Mouse (Mus musculus) liver, embryonic 11.5 days (tissue): Measurements from ENCODE around the gene Olfr531. TPM values are rescaled to one million over a fixed set of nuclear protein-coding genes. Genes with fewer than 3 reads are reported as not detected.

Source experiments
- ATAC-seq: fragments of 200-750 bp; cut with Nextera tagmentation; replicated peaks from 2 replicates; pipeline ENCODE4 v1.8.0; 2017; ENCODE audit warnings: moderate number of reproducible peaks, mild to moderate bottlenecking, moderate TSS enrichment, moderate library complexity; ENCODE audit not compliant: low FRiP score
- DNase-seq: peaks from one replicate; pipeline ENCODE4 v3.0.0-alpha.2; 2017; ENCODE audit warnings: low spot score
- H3K27ac ChIP-seq: fragments of 300-500 bp; sonication (generic); 2 replicates; pipeline ENCODE4 v1.5.1; 2014; ENCODE audit warnings: mild to moderate bottlenecking, low read depth, low read length, control low read depth
- H3K27me3 ChIP-seq: fragments of 300-500 bp; sonication (generic); replicated peaks from 2 replicates; pipeline ENCODE4 v1.6.1; 2014; ENCODE audit warnings: low read length, mixed read lengths; ENCODE audit not compliant: control insufficient read depth, insufficient read depth
- H3K36me3 ChIP-seq: fragments of 300-500 bp; sonication (generic); 2 replicates; pipeline ENCODE4 v1.6.1; 2014; ENCODE audit warnings: mild to moderate bottlenecking, low read length, moderate library complexity, mixed read lengths; ENCODE audit not compliant: control insufficient read depth, insufficient read depth
- H3K4me1 ChIP-seq: fragments of 300-500 bp; sonication (generic); replicated peaks from 2 replicates; pipeline ENCODE4 v1.6.1; 2014; ENCODE audit warnings: low read length, mixed read lengths; ENCODE audit not compliant: control insufficient read depth, insufficient read depth
- H3K4me2 ChIP-seq: fragments of 300-500 bp; sonication (generic); 2 replicates; pipeline ENCODE4 v1.6.1; 2014; ENCODE audit warnings: mild to moderate bottlenecking, control low read depth, moderate library complexity
- H3K4me3 ChIP-seq: fragments of 300-500 bp; sonication (generic); 2 replicates; pipeline ENCODE4 v1.5.1; 2014; ENCODE audit warnings: low read depth, low read length, control low read depth
- H3K9ac ChIP-seq: fragments of 300-500 bp; sonication (generic); 2 replicates; pipeline ENCODE4 v1.6.1; 2014; ENCODE audit warnings: low read depth, low read length, control low read depth
- H3K9me3 ChIP-seq: fragments of 300-500 bp; sonication (generic); 2 replicates; pipeline ENCODE4 v1.6.1; 2016; ENCODE audit warnings: low read length, inconsistent platforms, mixed read lengths; ENCODE audit not compliant: control insufficient read depth
- WGBS: fragments of 180-500 bp; shearing (Covaris S2); extraction: QIAGEN DNeasy Blood & Tissue Kit; methylation state at CpG from one replicate; pipeline ENCODE4 v1.1.7; 2014; 5-methylcytosine and 5-hydroxymethylcytosine counted together
- polyA plus RNA-seq: library from polyadenylated mRNA; unstranded; fragments of >200 nt; fragmentation: Nextera tagmentation; extraction: Ambion mirVana; gene quantifications from 2 replicates; pipeline ENCODE4 v1.2.1, GENCODE M21; 2014

Olfr531 gene
- polyA plus RNA-seq = not detected in 2 replicates

- no peak for ATAC-seq
- H3K27me3 ChIP-seq = no peaks in the 10 kb centered on the region
- no peaks in the 10 kb centered on the region for H3K36me3 ChIP-seq
- 70% methylated on average over 1 of the region's 1 CpGs for WGBS
- no peak within 1 kb of the TSS for H3K4me3 ChIP-seq
- no peak within 1 kb of the TSS for H3K9ac ChIP-seq
- H3K4me1 ChIP-seq = no peaks in the 10 kb centered on the region
- no peak within 1 kb of the TSS for H3K27ac ChIP-seq
- no peak within 1 kb of the TSS for H3K4me2 ChIP-seq
- DNase-seq = no peak
- no peaks in the 10 kb centered on the region for H3K9me3 ChIP-seq
Measured at GRCm38 (mm10) chr7:140402818-140403217, at the start of gene Olfr531. Olfr531 (minus strand) TSS chr7:140402918.

GRCm38 (mm10) chr7:140443141-140443540 lies 40.4 kb upstream of the Olfr531 start:
- ATAC-seq (no peak), DNase-seq (no peak)
- no peaks in the 10 kb centered on the region for H3K9me3 ChIP-seq
- no peak overlapping the region for H3K4me2 ChIP-seq
- H3K4me3 ChIP-seq = no peak overlapping the region
- no peaks in the 10 kb centered on the region for H3K27me3 ChIP-seq
- no peaks in the 10 kb centered on the region for H3K4me1 ChIP-seq
- 77% methylated on average over 1 of the region's 1 CpGs for WGBS
- no peak overlapping the region for H3K9ac ChIP-seq
- no peaks in the 10 kb centered on the region for H3K36me3 ChIP-seq
- no peak overlapping the region for H3K27ac ChIP-seq

GRCm38 (mm10) chr7:140421539-140421938 lies 18.8 kb upstream of the Olfr531 start, which contains the start of gene Olfr532:
Olfr532 (minus strand) TSS chr7:140421639.
- DNase-seq (no peak), ATAC-seq (no peak)
- Histone ChIP-seq H3K27ac (no peak within 1 kb of the TSS), H3K4me2 (no peak within 1 kb of the TSS), H3K9me3 (no peaks in the 10 kb centered on the region; the same call in 1 of the 2 replicates), H3K27me3 (no peaks in the 10 kb centered on the region), H3K36me3 (no peaks in the 10 kb centered on the region), H3K4me1 (no peaks in the 10 kb centered on the region), H3K4me3 (no peak within 1 kb of the TSS), H3K9ac (no peak within 1 kb of the TSS)
- WGBS = 89% methylated on average over 1 of the region's 1 CpGs

- DNase-seq = no peak
- H3K27ac ChIP-seq = no peak overlapping the region
- no peak overlapping the region for H3K4me2 ChIP-seq
- no peaks in the 10 kb centered on the region for H3K27me3 ChIP-seq
- H3K9me3 ChIP-seq = no peaks in the 10 kb centered on the region
- no peak for ATAC-seq
- H3K4me3 ChIP-seq = no peak overlapping the region
- 83% methylated on average over 2 of the region's 2 CpGs for WGBS
- H3K36me3 ChIP-seq = no peaks in the 10 kb centered on the region
- H3K4me1 ChIP-seq = no peaks in the 10 kb centered on the region
- H3K9ac ChIP-seq = no peak overlapping the region
Measured at GRCm38 (mm10) chr7:140376911-140377310, 25.8 kb downstream of the Olfr531 start.

GRCm38 (mm10) chr7:140376231-140376630 lies 26.5 kb downstream of the Olfr531 start, which contains the start of gene Olfr530:
Olfr530 (minus strand) TSS chr7:140376331.
- Histone ChIP-seq H3K9me3 (no peaks in the 10 kb centered on the region), H3K4me2 (no peak within 1 kb of the TSS), H3K36me3 (no peaks in the 10 kb centered on the region), H3K27ac (no peak within 1 kb of the TSS), H3K4me3 (no peak within 1 kb of the TSS), H3K27me3 (no peaks in the 10 kb centered on the region), H3K9ac (no peak within 1 kb of the TSS), H3K4me1 (no peaks in the 10 kb centered on the region)
- WGBS = 52% methylated on average over 1 of the region's 1 CpGs
- ATAC-seq (no peak), DNase-seq (no peak)

- Histone ChIP-seq H3K27ac (no peak overlapping the region), H3K9ac (no peak overlapping the region), H3K27me3 (no peaks in the 10 kb centered on the region), H3K4me1 (no peaks in the 10 kb centered on the region), H3K4me2 (no peak overlapping the region), H3K9me3 (no peaks in the 10 kb centered on the region), H3K4me3 (no peak overlapping the region), H3K36me3 (no peaks in the 10 kb centered on the region)
- 59% methylated on average over 4 of the region's 4 CpGs for WGBS
- DNase-seq (no peak), ATAC-seq (no peak)
Measured at GRCm38 (mm10) chr7:140374300-140374699, 28.4 kb downstream of the Olfr531 start.

GRCm38 (mm10) chr7:140361571-140361970 lies 41.1 kb downstream of the Olfr531 start, which contains the start of gene Olfr60:
Olfr60 (minus strand) TSS chr7:140361671.
- no peaks in the 10 kb centered on the region for H3K36me3 ChIP-seq
- H3K4me1 ChIP-seq = no peaks in the 10 kb centered on the region
- DNase-seq (no peak), ATAC-seq (no peak)
- no peak within 1 kb of the TSS for H3K9ac ChIP-seq
- no peak within 1 kb of the TSS for H3K4me2 ChIP-seq
- no peaks in the 10 kb centered on the region for H3K27me3 ChIP-seq
- no peaks in the 10 kb centered on the region for H3K9me3 ChIP-seq
- H3K4me3 ChIP-seq = no peak within 1 kb of the TSS
- 56% methylated on average over 3 of the region's 3 CpGs for WGBS
- H3K27ac ChIP-seq = no peak within 1 kb of the TSS

Other genes starting within 250 kb of the Olfr531 start
- not detected in 2 replicates for gene Sprn, start 248.0 kb downstream of the Olfr531 start, polyA plus RNA-seq
- not detected in 2 replicates for gene Olfr522, start 238.2 kb downstream of the Olfr531 start, polyA plus RNA-seq
- gene Olfr523, start 229.7 kb downstream of the Olfr531 start, polyA plus RNA-seq = not detected in 2 replicates
- not detected in 2 replicates for gene Olfr524, start 197.0 kb downstream of the Olfr531 start, polyA plus RNA-seq
- 0.09 TPM in 1 of 2 replicates, not detected in the other for gene Cd163l1, start 184.7 kb downstream of the Olfr531 start, polyA plus RNA-seq
- not detected in 2 replicates for gene 5830411N06Rik, start 155.6 kb downstream of the Olfr531 start, polyA plus RNA-seq
- not detected in 2 replicates for gene Olfr525, start 82.1 kb downstream of the Olfr531 start, polyA plus RNA-seq
- gene Olfr527, start 68.9 kb downstream of the Olfr531 start, polyA plus RNA-seq = not detected in 2 replicates
- gene Olfr60, start 41.2 kb downstream of the Olfr531 start, polyA plus RNA-seq = not detected in 2 replicates
- gene Olfr530, start 26.6 kb downstream of the Olfr531 start, polyA plus RNA-seq = not detected in 2 replicates
- not detected in 2 replicates for gene Olfr532, start 18.7 kb upstream of the Olfr531 start, polyA plus RNA-seq
- gene Olfr533, start 60.5 kb upstream of the Olfr531 start, polyA plus RNA-seq = not detected in 2 replicates
- gene Olfr535, start 81.3 kb upstream of the Olfr531 start, polyA plus RNA-seq = not detected in 2 replicates
- gene Olfr536, start 104.5 kb upstream of the Olfr531 start, polyA plus RNA-seq = not detected in 2 replicates
- not detected in 2 replicates for gene Olfr538, start 165.0 kb upstream of the Olfr531 start, polyA plus RNA-seq
- not detected in 2 replicates for gene Olfr46, start 198.4 kb upstream of the Olfr531 start, polyA plus RNA-seq
- not detected in 2 replicates for gene Olfr61, start 226.1 kb upstream of the Olfr531 start, polyA plus RNA-seq
- gene Olfr53, start 243.5 kb upstream of the Olfr531 start, polyA plus RNA-seq = not detected in 2 replicates